Mouse (Mus musculus) heart, embryonic 11.5 days (tissue): ENCODE measurements around the gene Rab29. TPM values are rescaled to one million over a fixed set of nuclear protein-coding genes. Genes with fewer than 3 reads are reported as not detected.

Experiments
- ATAC-seq: fragments of 200-750 bp; cut with Nextera tagmentation; replicated peaks from 2 replicates; pipeline ENCODE4 v1.8.0; 2017; ENCODE audit warnings: moderate library complexity; ENCODE audit not compliant: insufficient number of reproducible peaks, low FRiP score, low TSS enrichment
- H3K27ac ChIP-seq: fragments of 300-500 bp; sonication (generic); 2 replicates; pipeline ENCODE4 v1.5.1; 2014; ENCODE audit warnings: mild to moderate bottlenecking, low read depth, low read length
- H3K27me3 ChIP-seq: fragments of 300-500 bp; sonication (generic); 2 replicates; pipeline ENCODE4 v1.6.1; 2014; ENCODE audit warnings: mild to moderate bottlenecking, low read length, mixed read lengths; ENCODE audit not compliant: control insufficient read depth, insufficient read depth
- H3K36me3 ChIP-seq: fragments of 300-500 bp; sonication (generic); 2 replicates; pipeline ENCODE4 v1.6.1; 2014; ENCODE audit warnings: mild to moderate bottlenecking, low read length, moderate library complexity, mixed read lengths; ENCODE audit not compliant: control insufficient read depth, insufficient read depth
- H3K4me1 ChIP-seq: fragments of 300-500 bp; sonication (generic); 2 replicates; pipeline ENCODE4 v1.6.1; 2014; ENCODE audit warnings: low read length; ENCODE audit not compliant: control insufficient read depth, insufficient read depth
- H3K4me2 ChIP-seq: fragments of 300-500 bp; sonication (generic); 2 replicates; pipeline ENCODE4 v1.6.1; 2014; ENCODE audit warnings: mild to moderate bottlenecking, moderate library complexity
- H3K4me3 ChIP-seq: fragments of 300-500 bp; sonication (generic); 2 replicates; pipeline ENCODE4 v1.5.1; 2014; ENCODE audit warnings: low read depth, low read length
- H3K9ac ChIP-seq: fragments of 300-500 bp; sonication (generic); 2 replicates; pipeline ENCODE4 v1.6.1; 2014; ENCODE audit warnings: mild to moderate bottlenecking, low read depth, low read length, moderate library complexity
- H3K9me3 ChIP-seq: fragments of 300-500 bp; sonication (generic); replicated peaks from 2 replicates; pipeline ENCODE4 v1.6.1; 2016; ENCODE audit warnings: low read length; ENCODE audit not compliant: control insufficient read depth
- WGBS: fragments of 180-500 bp; shearing (Covaris S2); extraction: QIAGEN DNeasy Blood & Tissue Kit; methylation state at CpG from one replicate; pipeline ENCODE4 v1.1.7; 2014; ENCODE audit not compliant: insufficient replicate concordance; 5-methylcytosine and 5-hydroxymethylcytosine counted together
- polyA plus RNA-seq: library from polyadenylated mRNA; unstranded; fragments of >200 nt; fragmentation: Nextera tagmentation; extraction: Ambion mirVana; gene quantifications from 2 replicates; pipeline ENCODE4 v1.2.1, GENCODE M21; 2014

Gene Rab29
- polyA plus RNA-seq, 1 experiment from 2014 or later, result 10.3 TPM

DNA sequence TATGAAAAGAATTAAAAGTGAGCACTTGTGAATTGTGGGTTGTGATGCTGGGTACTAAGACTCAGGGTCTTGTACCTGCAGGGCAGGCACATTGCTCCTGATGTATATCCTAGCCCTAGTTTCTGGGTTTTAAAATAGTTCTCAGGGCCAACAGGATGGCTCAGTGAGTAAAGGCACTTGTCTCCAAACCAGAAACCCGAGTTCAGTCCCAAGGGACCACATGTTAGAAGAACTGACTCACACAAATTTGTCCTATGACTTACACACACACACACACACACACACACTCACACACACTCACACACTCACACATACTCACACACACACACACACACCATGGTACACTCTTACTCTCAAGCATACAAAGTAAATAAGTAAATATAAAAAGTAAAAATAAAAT, 5.8 kb downstream of the Rab29 start:
- Histone ChIP-seq H3K4me3 (no peak overlapping the region), H3K4me2 (no peak overlapping the region), H3K27me3 (no peaks in the 10 kb centered on the region), H3K4me1 (no peaks in the 10 kb centered on the region), H3K9ac (no peak overlapping the region), H3K9me3 (no peaks in the 10 kb centered on the region), H3K36me3 (no peaks in the 10 kb centered on the region), H3K27ac (no peak overlapping the region)
- 52% methylated on average over 1 of the region's 1 CpGs for whole genome bisulfite sequencing
- ATAC-seq, result no peak

DNA sequence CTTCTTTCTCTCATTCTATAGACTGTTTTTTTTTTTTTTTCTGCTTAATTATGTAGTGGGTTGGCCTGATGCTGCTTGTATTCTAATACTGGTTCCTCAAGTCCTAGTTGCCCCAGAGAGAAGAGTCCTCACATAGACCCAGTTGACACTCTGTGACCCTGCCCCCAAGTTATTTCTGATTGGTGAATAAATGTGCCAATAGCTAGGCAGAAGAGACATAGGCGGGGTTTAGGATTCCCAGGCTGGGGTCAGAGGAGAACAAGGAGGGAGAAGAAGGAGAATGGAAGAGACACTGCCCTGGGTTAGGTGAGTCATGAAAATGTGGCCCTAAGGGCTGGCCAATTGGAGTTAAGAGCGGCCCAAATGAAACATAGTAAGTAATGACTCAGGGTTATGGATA, 12.8 kb downstream of the Rab29 start:
- H3K27ac ChIP-seq, result no peak overlapping the region
- no peaks in the 10 kb centered on the region for H3K27me3 ChIP-seq
- no peak overlapping the region for H3K9ac ChIP-seq
- no peaks in the 10 kb centered on the region for H3K4me1 ChIP-seq
- no peak overlapping the region for H3K4me3 ChIP-seq
- WGBS, result 63% methylated on average over 2 of the region's 2 CpGs
- no peak for ATAC-seq
- no peaks in the 10 kb centered on the region for H3K9me3 ChIP-seq
- H3K36me3 ChIP-seq, result no peaks in the 10 kb centered on the region
- no peak overlapping the region for H3K4me2 ChIP-seq

DNA sequence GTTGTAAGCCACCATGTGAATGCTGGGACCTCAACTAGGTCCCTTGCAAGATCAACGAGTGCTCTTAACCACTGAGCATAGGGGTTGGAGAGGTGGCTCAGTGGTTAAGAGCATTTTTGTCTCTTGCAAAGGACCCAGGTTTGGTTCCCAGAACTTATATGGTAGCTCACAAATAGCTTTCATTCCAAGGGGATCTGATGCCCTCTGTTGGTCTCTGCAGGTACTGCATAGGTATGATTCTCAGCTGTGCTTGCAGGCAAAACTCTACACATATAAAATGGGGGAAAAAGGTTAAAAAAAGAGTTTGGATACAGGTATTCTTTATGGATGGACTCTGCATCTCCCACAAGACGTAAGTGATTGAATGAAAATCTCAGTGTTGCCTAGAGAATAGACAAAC, 15.8 kb downstream of the Rab29 start:
- no peaks in the 10 kb centered on the region for H3K36me3 ChIP-seq
- WGBS, result 43% methylated on average over 2 of the region's 2 CpGs
- H3K9ac ChIP-seq, result no peak overlapping the region
- no peak for ATAC-seq
- H3K27ac ChIP-seq, result no peak overlapping the region
- no peaks in the 10 kb centered on the region for H3K4me1 ChIP-seq
- H3K9me3 ChIP-seq, result no peaks in the 10 kb centered on the region
- no peaks in the 10 kb centered on the region for H3K27me3 ChIP-seq
- no peak overlapping the region for H3K4me3 ChIP-seq
- no peak overlapping the region for H3K4me2 ChIP-seq

DNA sequence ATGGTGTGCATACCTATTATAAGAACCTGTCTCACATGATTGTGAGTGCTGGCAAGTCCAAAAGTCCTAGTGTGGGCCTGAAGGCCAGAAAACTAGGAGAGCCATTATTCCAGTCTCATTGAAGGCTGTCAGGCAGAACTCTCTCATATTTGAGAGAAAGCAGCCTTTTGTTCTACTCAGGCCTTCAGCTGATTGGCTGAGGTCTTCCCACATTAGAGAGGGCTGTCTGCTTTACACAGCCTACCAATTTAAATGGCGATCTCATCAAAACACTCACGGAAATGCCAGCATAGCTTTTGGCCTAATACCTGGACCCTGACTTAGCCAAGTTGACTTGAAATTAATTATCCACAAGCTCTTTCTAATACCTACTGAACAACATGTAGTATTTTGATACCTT, 19.1 kb downstream of the Rab29 start:
- no peak overlapping the region for H3K4me3 ChIP-seq
- ATAC-seq, result no peak
- no peaks in the 10 kb centered on the region for H3K36me3 ChIP-seq
- 67% methylated on average over 2 of the region's 2 CpGs for WGBS
- no peak overlapping the region for H3K9ac ChIP-seq
- no peak overlapping the region for H3K27ac ChIP-seq
- H3K27me3 ChIP-seq, result no peaks in the 10 kb centered on the region
- H3K4me2 ChIP-seq, result no peak overlapping the region
- no peaks in the 10 kb centered on the region for H3K9me3 ChIP-seq
- H3K4me1 ChIP-seq, result no peaks in the 10 kb centered on the region

DNA sequence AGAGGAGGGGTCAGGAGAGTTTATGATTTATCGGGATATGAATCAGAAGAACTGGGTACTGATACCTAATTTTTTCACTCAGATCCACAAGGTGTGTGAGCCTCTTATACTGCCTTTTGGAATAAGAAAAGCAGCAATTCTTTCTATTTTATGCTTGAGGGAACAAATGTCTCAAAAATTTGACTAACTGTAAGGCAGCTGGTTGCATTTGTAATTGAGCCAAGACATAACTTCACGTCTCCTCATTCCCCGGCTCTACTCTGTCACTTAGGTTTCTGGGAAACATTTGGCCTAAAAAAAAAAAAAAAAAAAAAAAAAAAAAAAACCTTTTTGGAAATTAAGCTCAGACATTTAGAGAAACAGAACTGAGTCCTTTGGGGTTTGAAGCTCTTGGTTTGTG, 19.6 kb downstream of the Rab29 start:
- WGBS, result 88% methylated on average over 3 of the region's 3 CpGs
- Histone ChIP-seq H3K4me2 (no peak overlapping the region), H3K4me3 (no peak overlapping the region)

DNA sequence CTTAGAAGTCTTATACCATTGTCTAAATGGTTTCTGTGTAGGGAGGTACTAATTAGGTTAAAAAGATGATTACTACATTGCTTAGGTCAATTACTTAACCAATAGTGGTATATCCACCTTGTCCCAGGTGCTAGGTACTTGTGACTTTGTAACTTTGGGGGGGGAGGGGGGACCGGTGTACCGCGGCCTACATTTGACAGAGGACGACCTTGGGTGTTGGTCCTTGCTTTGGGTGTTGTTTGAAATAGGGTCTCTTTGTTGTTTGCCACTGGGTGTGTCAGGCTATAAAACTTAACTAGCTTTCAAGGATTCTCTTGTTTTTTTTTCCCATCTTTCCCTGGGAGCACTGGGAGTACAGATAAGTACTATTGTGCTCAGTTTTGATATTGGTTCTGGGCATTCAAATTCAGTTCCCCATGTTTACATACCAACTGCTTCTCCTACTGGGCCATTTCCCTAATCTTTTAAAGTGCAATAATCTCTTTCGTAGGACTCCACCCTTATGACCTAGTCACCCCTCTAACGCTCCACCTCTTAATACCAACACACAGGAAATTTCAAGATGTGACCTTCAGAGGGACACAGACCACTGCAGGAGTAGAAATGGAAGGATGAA, 23.1 kb downstream of the Rab29 start:
- no peaks in the 10 kb centered on the region for H3K27me3 ChIP-seq
- 66% methylated on average over 6 of the region's 6 CpGs for WGBS
- ATAC-seq, result no peak

More for the DNA sequence above, 19.6 kb downstream of the Rab29 start:
- Histone ChIP-seq H3K9me3 (no peaks in the 10 kb centered on the region), H3K27me3 (no peaks in the 10 kb centered on the region), H3K9ac (no peak overlapping the region), H3K36me3 (no peaks in the 10 kb centered on the region), H3K4me1 (no peaks in the 10 kb centered on the region), H3K27ac (no peak overlapping the region)
- no peak for ATAC-seq

DNA sequence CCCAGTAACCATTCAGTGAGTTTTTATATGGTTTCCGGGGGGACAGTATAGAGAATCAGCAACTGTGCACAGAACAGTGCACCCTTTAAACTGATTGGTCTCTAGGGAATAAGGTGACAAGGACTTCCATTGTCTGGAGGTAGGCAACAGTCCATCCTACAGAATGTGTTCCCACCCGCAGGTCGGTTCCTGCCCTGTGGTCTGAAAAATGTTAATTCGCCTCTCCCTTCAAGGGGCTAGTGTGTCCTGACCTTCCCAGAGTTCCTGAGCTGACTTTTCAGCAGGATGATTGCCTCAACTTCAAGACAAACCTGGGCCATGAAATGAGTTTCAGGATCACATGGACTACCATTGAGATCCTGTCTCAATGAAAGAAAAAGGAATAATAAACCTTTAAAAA, 24.4 kb downstream of the Rab29 start:
- Histone ChIP-seq H3K9me3 (no peaks in the 10 kb centered on the region), H3K4me3 (no peak overlapping the region), H3K9ac (no peak overlapping the region), H3K36me3 (no peaks in the 10 kb centered on the region), H3K27me3 (no peaks in the 10 kb centered on the region), H3K4me2 (no peak overlapping the region), H3K4me1 (no peaks in the 10 kb centered on the region), H3K27ac (no peak overlapping the region)
- ATAC-seq, result no peak
- 63% methylated on average over 4 of the region's 4 CpGs for WGBS

More for the DNA sequence above, 23.1 kb downstream of the Rab29 start:
- no peak overlapping the region for H3K9ac ChIP-seq
- H3K9me3 ChIP-seq, result no peaks in the 10 kb centered on the region
- no peaks in the 10 kb centered on the region for H3K4me1 ChIP-seq
- no peak overlapping the region for H3K27ac ChIP-seq
- no peak overlapping the region for H3K4me2 ChIP-seq
- H3K36me3 ChIP-seq, result no peaks in the 10 kb centered on the region
- H3K4me3 ChIP-seq, result no peak overlapping the region

DNA sequence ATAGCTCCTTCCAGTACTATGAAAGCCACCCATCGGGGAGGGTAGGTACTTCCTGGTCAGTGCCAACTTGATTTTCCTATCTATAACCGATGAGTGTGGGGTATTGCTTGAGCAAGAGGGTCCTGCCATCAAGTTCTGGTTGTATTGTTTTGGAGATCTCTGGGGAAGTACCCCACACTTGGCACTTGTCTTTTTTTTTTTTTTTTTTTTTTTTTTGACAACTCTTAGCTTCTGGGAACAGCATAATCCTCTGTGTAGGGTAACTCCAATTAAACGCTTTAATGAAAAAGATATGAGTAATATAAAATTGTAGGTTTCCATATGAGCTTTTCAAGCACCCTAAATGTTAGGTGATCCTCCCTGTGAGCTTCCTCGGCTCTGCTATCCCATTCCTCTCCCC, 35.7 kb downstream of the Rab29 start:
- Histone ChIP-seq H3K4me1 (no peaks in the 10 kb centered on the region), H3K9me3 (no peaks in the 10 kb centered on the region), H3K27ac (no peak overlapping the region), H3K4me2 (no peak overlapping the region), H3K36me3 (no peaks in the 10 kb centered on the region), H3K4me3 (no peak overlapping the region), H3K9ac (no peak overlapping the region), H3K27me3 (no peaks in the 10 kb centered on the region)
- ATAC-seq, result no peak
- 75% methylated on average over 4 of the region's 4 CpGs for WGBS

DNA sequence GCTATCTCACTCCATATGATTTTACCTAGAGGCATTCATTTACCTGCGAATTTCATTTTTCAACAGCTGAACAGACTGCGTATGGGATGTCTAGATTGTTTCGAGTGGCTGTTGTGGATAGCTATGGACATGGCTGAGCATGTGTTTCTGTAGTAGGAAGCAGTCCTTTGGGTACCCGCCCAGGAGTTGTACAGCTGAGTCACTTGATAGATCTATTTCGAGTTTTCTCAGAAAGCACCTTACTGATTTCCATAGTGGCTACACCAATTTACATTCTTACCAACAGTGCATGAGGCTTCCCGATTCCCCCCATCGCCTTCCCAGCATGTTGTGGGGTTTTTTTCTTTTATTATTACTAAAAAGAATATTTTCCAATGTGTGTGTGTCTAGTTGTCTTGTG, 36.2 kb downstream of the Rab29 start:
- 81% methylated on average over 7 of the region's 7 CpGs for WGBS
- Histone ChIP-seq H3K27me3 (no peaks in the 10 kb centered on the region), H3K4me1 (no peaks in the 10 kb centered on the region), H3K36me3 (no peaks in the 10 kb centered on the region), H3K27ac (no peak overlapping the region), H3K9me3 (no peaks in the 10 kb centered on the region), H3K4me3 (no peak overlapping the region), H3K9ac (no peak overlapping the region), H3K4me2 (no peak overlapping the region)
- no peak for ATAC-seq
